Mouse (Mus musculus) heart, adult 2 months (tissue): ENCODE results near the gene Cdcp1. TPM values are rescaled to one million over a fixed set of nuclear protein-coding genes. Genes with fewer than 3 reads are reported as not detected.
A peak's percentile ranks its signal among the peaks of the same experiment; 100 is the strongest.

Experiments
- DNase-seq, 2 experiments: peaks; one replicate each; pipeline ENCODE4 v3.0.0; 2021
- H3K27ac ChIP-seq: fragments of 200-600 bp; 2 replicates; pipeline ENCODE4 v1.8.1; 2022
- H3K27me3 ChIP-seq: fragments of 200-500 bp; 2 replicates; pipeline ENCODE4 v1.6.1; 2012; ENCODE audit warnings: mild to moderate bottlenecking, low read length, inconsistent platforms, mixed read lengths; ENCODE audit not compliant: control insufficient read depth, insufficient read depth
- H3K36me3 ChIP-seq: fragments of 200-500 bp; 2 replicates; pipeline ENCODE4 v1.6.1; 2012; ENCODE audit warnings: low read length, inconsistent platforms; ENCODE audit not compliant: control insufficient read depth, insufficient read depth
- H3K4me1 ChIP-seq: fragments of 200-500 bp; 2 replicates; pipeline ENCODE4 v1.6.1; 2011; ENCODE audit warnings: low read length; ENCODE audit not compliant: control insufficient read depth, insufficient read depth
- H3K4me3 ChIP-seq: fragments of 200-600 bp; 2 replicates; pipeline ENCODE4 v1.8.1; 2022
- H3K79me2 ChIP-seq: fragments of 200-500 bp; replicated peaks from 2 replicates; pipeline ENCODE4 v1.6.1; 2012; ENCODE audit warnings: mild to moderate bottlenecking, inconsistent platforms, low read length, moderate library complexity, mixed read lengths; ENCODE audit not compliant: control insufficient read depth, insufficient read depth
- H3K9ac ChIP-seq: fragments of 200-500 bp; 2 replicates; pipeline ENCODE4 v1.6.1; 2012; ENCODE audit warnings: low read depth, mild to moderate bottlenecking, control low read depth, inconsistent platforms, low read length, mixed read lengths
- CTCF ChIP-seq: fragments of 200-600 bp; IDR thresholded peaks from 2 replicates; pipeline ENCODE4 v1.8.1; 2022; ENCODE audit warnings: antibody characterized with exemption, mild to moderate bottlenecking, moderate library complexity
- EP300 ChIP-seq: fragments of 200-500 bp; IDR thresholded peaks from 2 replicates; pipeline ENCODE4 v1.6.1; 2011; ENCODE audit warnings: low read depth, low read length, control low read depth; ENCODE audit not compliant: insufficient read depth
- POLR2A ChIP-seq: fragments of 200-500 bp; IDR thresholded peaks from 2 replicates; pipeline ENCODE4 v1.6.1; 2011; ENCODE audit warnings: mild to moderate bottlenecking, low read depth, low read length, control low read depth; ENCODE audit not compliant: insufficient read depth
- WGBS: fragments of 180-500 bp; shearing (Covaris S2); methylation state at CpG from one replicate; pipeline ENCODE4 v1.1.7; 2018; 5-methylcytosine and 5-hydroxymethylcytosine counted together
- intact Hi-C: fragments of 180-260 bp; cut with DNase I; formaldehyde crosslinking; loops from one replicate; pipeline ENCODE4 v1.15.1; 2025
- polyA plus RNA-seq: library from polyadenylated mRNA; depleted of rRNA; stranded (reverse); fragments of >200 nt; gene quantifications from 2 replicates; pipeline ENCODE4 v1.2.3, GENCODE M21; 2012
- total RNA-seq, 2 experiments: library from RNA; stranded (reverse); gene quantifications; 2 replicates each; pipeline ENCODE4 v1.2.3; 2021

Cdcp1 gene
- total and polyA plus RNA-seq, 3 experiments = 0.10 to 0.78 (median 0.11) TPM

DNA sequence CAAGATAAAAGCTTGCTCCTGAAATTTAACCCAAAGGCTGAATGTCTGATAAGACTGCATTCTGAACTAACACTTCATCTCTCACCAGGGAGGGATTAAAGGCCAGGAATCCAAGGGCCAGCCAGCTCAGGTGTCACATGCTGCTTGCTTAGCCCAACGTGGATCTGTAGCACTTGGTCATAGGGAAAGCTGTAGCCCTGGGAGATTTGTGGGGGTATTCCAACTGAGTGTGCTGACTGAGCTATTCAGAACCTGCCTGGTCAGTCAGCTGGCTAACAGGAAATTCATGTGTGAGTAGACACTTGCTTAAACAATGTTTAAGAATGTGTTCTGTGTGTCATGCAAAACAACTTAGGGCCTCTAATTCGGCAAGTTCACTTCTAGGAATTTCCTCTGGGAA, 9.3 kb downstream of the Cdcp1 start:
- TF ChIP-seq POLR2A (no peak), CTCF (no peak), EP300 (no peak)
- WGBS = 40% methylated on average over 2 of the region's 2 CpGs
- no peaks in the 10 kb centered on the region for H3K36me3 ChIP-seq

DNA sequence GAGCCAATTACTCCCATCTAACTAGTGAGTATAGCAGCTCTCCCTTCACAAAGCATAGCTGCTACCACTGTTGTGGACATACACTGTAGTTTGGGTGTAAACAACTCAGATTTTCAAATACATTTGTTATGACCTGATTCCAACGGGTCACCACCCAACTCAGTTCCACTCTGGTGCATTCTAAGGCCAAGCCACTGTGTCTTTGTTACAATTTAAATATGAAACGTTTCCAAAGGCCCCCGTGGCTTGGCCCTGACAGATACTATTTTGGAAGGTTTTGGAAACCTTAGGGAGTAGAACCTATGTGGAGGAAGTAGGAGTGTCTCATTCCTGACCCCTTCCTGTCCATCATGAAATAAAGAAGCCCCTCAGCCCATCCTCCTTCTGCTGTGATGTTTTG, 15.7 kb downstream of the Cdcp1 start:
- Histone ChIP-seq H3K4me1 (no peaks in the 10 kb centered on the region), H3K36me3 (no peaks in the 10 kb centered on the region), H3K27me3 (no peaks in the 10 kb centered on the region), H3K9ac (no peak overlapping the region), H3K4me3 (no peak overlapping the region), H3K79me2 (no peaks in the 10 kb centered on the region), H3K27ac (no peak overlapping the region)
- DNase-seq = no peak
- intact Hi-C loops = no loop called here
- TF ChIP-seq EP300 (no peak), CTCF (no peak), POLR2A (no peak)
- WGBS = 54% methylated on average over 3 of the region's 3 CpGs

More for the DNA sequence above, 9.3 kb downstream of the Cdcp1 start:
- Histone ChIP-seq H3K4me3 (no peak overlapping the region), H3K27ac (no peak overlapping the region), H3K4me1 (no peaks in the 10 kb centered on the region), H3K27me3 (no peaks in the 10 kb centered on the region), H3K79me2 (no peaks in the 10 kb centered on the region), H3K9ac (no peak overlapping the region)
- intact Hi-C loops = no loop called here
- DNase-seq = no peak

DNA sequence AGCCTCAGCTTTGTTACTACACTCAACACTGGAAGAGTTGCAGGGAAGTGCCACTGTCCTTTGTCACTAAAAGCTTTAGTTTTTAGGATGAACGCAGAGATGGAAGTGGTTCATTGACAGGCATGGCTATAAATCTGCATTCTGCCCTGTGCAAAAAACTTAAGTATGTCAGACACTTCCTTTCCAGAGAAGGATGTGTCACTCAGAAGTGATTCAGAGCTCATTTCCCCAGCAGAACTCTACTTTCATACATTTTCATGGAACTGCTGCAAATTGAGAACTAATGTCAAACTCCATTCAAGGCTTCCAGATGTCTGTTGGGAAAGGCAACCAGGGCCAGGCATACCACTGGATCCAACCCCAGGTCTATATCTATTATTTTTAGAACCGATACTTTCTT, 27.6 kb downstream of the Cdcp1 start:
- DNase-seq = no peak
- H3K36me3 ChIP-seq = peaks cover 2% of the 10 kb centered on the region; the same call in 1 of the 2 replicates
- intact Hi-C loops = no loop called here
- H3K27ac ChIP-seq = no peak overlapping the region
- no peak for TF ChIP-seq POLR2A
- TF ChIP-seq EP300 = no peak
- no peak for TF ChIP-seq CTCF
- H3K4me3 ChIP-seq = no peak overlapping the region
- no peaks in the 10 kb centered on the region for H3K79me2 ChIP-seq
- WGBS = 64% methylated on average over 2 of the region's 2 CpGs
- H3K27me3 ChIP-seq = no peaks in the 10 kb centered on the region
- no peak overlapping the region for H3K9ac ChIP-seq
- H3K4me1 ChIP-seq = peaks cover 1% of the 10 kb centered on the region; the same call in 1 of the 2 replicates

DNA sequence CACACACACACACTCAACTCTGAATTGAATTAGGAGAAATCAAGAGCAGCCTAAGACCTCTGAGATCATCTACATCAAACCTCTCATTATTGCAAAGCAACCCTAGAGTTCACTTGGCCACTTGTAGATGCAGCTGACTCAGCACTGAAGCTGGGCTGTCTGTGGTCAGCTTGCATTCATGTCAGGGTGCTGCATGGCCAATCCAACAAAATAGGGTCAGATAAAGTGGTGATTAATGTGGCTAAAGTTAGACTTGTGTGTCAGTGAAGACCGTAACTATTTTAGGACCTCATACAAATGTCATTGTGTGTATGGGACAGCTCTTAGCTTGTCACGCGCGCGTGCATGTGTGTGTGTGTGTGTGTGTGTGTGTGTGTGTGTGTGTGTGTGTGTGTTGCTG, 28.2 kb downstream of the Cdcp1 start:
- H3K36me3 ChIP-seq = peaks cover 2% of the 10 kb centered on the region; the same call in 1 of the 2 replicates
- peak in 1 of 2 experiments; percentile 23 for DNase-seq
- no peaks in the 10 kb centered on the region for H3K79me2 ChIP-seq
- WGBS = 55% methylated on average over 5 of the region's 5 CpGs
- H3K27me3 ChIP-seq = no peaks in the 10 kb centered on the region
- no peak overlapping the region for H3K27ac ChIP-seq
- H3K9ac ChIP-seq = no peak overlapping the region
- TF ChIP-seq EP300 (0 out of 2 replicates have a peak, but pooled peaks have one; percentile 35), CTCF (no peak), POLR2A (no peak)
- no peak overlapping the region for H3K4me3 ChIP-seq
- intact Hi-C loops = no loop called here
- peaks cover 1% of the 10 kb centered on the region; the same call in 1 of the 2 replicates for H3K4me1 ChIP-seq

DNA sequence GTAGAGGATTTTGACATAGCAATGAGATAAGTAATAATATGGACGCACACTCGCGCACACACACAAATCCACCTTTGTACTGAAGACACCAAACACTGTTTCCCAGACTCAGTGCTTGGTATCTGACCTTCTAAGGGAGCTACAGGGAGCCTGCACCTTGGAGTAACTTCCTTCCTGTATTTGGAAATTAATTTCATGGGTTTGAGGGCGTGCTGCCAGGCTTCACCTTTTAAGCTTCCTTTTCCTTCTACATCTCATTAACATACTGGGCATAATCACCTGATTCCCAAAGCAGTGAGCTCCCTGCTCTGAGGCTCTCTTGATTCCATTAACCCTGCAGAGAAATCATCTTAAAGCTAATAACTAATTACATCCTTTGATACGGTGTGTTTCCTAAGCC, 29.7 kb downstream of the Cdcp1 start:
- Histone ChIP-seq H3K4me1 (peaks cover 1% of the 10 kb centered on the region; the same call in 1 of the 2 replicates), H3K36me3 (peaks cover 2% of the 10 kb centered on the region; the same call in 1 of the 2 replicates), H3K27me3 (no peaks in the 10 kb centered on the region), H3K27ac (no peak overlapping the region), H3K9ac (no peak overlapping the region), H3K79me2 (no peaks in the 10 kb centered on the region), H3K4me3 (no peak overlapping the region)
- intact Hi-C loops = no loop called here
- DNase-seq = no peak
- TF ChIP-seq CTCF (no peak), EP300 (no peak), POLR2A (no peak)
- WGBS = 79% methylated on average over 5 of the region's 5 CpGs

DNA sequence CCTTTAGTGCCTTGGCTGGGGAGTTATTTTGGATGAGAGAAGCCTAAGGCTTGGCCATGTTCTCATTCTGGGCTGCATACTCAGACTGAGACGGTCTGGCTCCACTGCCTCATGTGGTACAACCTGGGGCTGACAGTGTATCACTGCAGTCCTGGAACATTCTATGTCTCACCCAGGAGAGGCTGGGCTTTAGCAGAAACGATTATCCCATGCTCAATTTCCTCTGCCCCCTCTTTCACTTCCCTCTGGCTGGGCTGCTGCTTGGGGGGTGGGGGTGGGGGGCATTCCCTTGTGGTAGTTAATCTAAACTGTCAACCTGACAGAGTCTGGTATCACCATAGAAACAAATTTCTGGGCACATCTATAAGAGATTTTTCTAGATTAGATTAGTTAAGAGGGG, 30.3 kb downstream of the Cdcp1 start:
- H3K27ac ChIP-seq = no peak overlapping the region
- WGBS = 23% methylated on average over 2 of the region's 2 CpGs
- no peak for DNase-seq

More for the DNA sequence above, 30.3 kb downstream of the Cdcp1 start:
- Histone ChIP-seq H3K9ac (no peak overlapping the region), H3K27me3 (no peaks in the 10 kb centered on the region), H3K4me1 (peaks cover 1% of the 10 kb centered on the region; the same call in 1 of the 2 replicates), H3K36me3 (peaks cover 2% of the 10 kb centered on the region; the same call in 1 of the 2 replicates), H3K4me3 (no peak overlapping the region), H3K79me2 (no peaks in the 10 kb centered on the region)
- no peak for TF ChIP-seq POLR2A
- TF ChIP-seq CTCF = no peak
- no peak for TF ChIP-seq EP300
- intact Hi-C loops = no loop called here
